Mouse (Mus musculus) neural tube, embryonic 12.5 days (tissue): ENCODE results near the gene Atp6v0a4. TPM values are rescaled to one million over a fixed set of nuclear protein-coding genes. Genes with fewer than 3 reads are reported as not detected.

Experiments used
- ATAC-seq: fragments of 200-750 bp; cut with Nextera tagmentation; 2 replicates; pipeline ENCODE4 v1.8.0; 2017; ENCODE audit warnings: low read depth, mild to moderate bottlenecking, moderate TSS enrichment, moderate library complexity; ENCODE audit not compliant: low FRiP score
- H3K27ac ChIP-seq: fragments of 300-500 bp; sonication (generic); 2 replicates; pipeline ENCODE4 v1.5.1; 2016
- H3K27me3 ChIP-seq: fragments of 300-500 bp; sonication (generic); replicated peaks from 2 replicates; pipeline ENCODE4 v1.6.1; 2016; ENCODE audit warnings: mild to moderate bottlenecking
- H3K36me3 ChIP-seq: fragments of 300-500 bp; sonication (generic); 2 replicates; pipeline ENCODE4 v1.6.1; 2016; ENCODE audit warnings: mild to moderate bottlenecking
- H3K4me1 ChIP-seq: fragments of 300-500 bp; sonication (generic); 2 replicates; pipeline ENCODE4 v1.6.1; 2016
- H3K4me2 ChIP-seq: fragments of 300-500 bp; sonication (generic); replicated peaks from 2 replicates; pipeline ENCODE4 v1.6.1; 2016; ENCODE audit warnings: mild to moderate bottlenecking
- H3K4me3 ChIP-seq: fragments of 300-500 bp; sonication (generic); 2 replicates; pipeline ENCODE4 v1.5.1; 2016
- H3K9ac ChIP-seq: fragments of 300-500 bp; sonication (generic); 2 replicates; pipeline ENCODE4 v1.6.1; 2016; ENCODE audit warnings: mild to moderate bottlenecking
- H3K9me3 ChIP-seq: fragments of 300-500 bp; sonication (generic); 2 replicates; pipeline ENCODE4 v1.6.1; 2016; ENCODE audit warnings: mild to moderate bottlenecking
- WGBS: fragments of 180-500 bp; shearing (Covaris S2); methylation state at CpG from one replicate; pipeline ENCODE4 v1.1.7; 2016; 5-methylcytosine and 5-hydroxymethylcytosine counted together
- polyA plus RNA-seq: library from polyadenylated mRNA; unstranded; fragments of >200 nt; fragmentation: Nextera tagmentation; extraction: Ambion mirVana; gene quantifications from 2 replicates; pipeline ENCODE4 v1.2.1, GENCODE M21; 2016

The Atp6v0a4 gene
- polyA plus RNA-seq, 1 experiment from 2014 or later: 0.15 TPM

DNA sequence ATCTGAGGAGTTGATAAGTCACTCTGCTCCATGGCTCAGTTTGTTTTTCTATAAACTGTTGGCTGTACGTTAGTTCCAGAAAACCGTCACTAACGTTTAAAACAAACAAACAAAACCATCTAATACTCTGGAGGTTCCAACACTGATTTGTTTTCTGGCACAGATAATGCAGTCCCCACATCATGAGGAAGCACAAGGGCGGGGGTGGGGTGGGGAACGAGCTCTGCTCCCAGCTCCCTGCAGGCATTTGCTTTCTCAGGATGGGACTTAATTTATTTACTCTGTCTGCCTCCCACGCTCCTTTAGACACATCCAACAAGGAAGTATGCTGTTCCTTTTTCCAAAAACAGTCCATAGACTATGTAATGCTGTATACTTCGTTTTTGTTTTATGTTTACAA is 101.1 kb downstream of the Atp6v0a4 start:
- no peak overlapping the region for H3K27ac ChIP-seq
- WGBS: 57% methylated on average over 7 of the region's 7 CpGs
- no peak overlapping the region for H3K4me3 ChIP-seq
- no peak overlapping the region for H3K4me2 ChIP-seq
- no peaks in the 10 kb centered on the region for H3K27me3 ChIP-seq
- H3K4me1 ChIP-seq: no peaks in the 10 kb centered on the region
- no peaks in the 10 kb centered on the region for H3K9me3 ChIP-seq
- no peak overlapping the region for H3K9ac ChIP-seq
- no peaks in the 10 kb centered on the region for H3K36me3 ChIP-seq
- no peak for ATAC-seq

DNA sequence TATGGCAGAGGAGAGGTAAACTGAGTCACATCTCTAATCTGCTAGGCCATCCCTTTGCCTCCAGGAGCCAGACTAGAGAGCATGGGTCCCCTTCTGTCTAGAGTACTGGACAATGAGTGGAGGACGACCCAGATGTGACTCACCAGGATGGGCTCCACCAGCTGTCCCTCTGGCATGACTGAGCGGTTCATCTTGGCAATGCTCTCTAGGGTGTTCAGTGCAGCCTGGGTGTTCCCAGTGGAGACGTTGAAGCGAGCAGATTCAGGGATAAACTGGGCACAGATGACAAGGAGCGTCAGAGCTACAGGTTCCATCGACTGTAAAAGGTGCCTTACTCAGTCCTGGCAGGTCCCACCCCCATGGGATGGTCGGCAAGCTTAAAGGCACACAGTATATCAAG is 103.0 kb downstream of the Atp6v0a4 start:
- no peaks in the 10 kb centered on the region for H3K27me3 ChIP-seq
- H3K4me1 ChIP-seq: no peaks in the 10 kb centered on the region
- H3K9ac ChIP-seq: no peak overlapping the region
- H3K4me2 ChIP-seq: no peak overlapping the region
- no peak for ATAC-seq
- WGBS: 87% methylated on average over 7 of the region's 7 CpGs
- H3K4me3 ChIP-seq: no peak overlapping the region
- no peaks in the 10 kb centered on the region for H3K36me3 ChIP-seq
- H3K27ac ChIP-seq: no peak overlapping the region
- no peaks in the 10 kb centered on the region for H3K9me3 ChIP-seq

DNA sequence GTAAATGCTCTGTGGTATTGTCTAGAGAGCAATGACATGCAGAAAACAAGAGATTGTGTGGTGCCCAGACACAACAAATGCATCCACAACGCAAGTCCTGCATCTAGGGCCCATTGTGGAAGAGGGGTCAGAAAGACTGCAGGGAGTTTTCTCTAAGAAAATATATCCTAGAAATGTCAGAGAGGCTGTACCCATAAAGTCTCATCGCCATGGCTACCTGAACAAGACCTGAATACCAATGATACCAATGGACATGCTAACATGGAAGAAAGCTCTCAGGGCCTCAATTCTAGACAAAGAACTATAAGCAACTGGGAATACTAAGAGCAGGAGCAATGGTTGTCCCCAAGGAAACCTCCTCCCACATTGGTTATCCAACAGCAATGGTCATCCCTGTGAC is 111.6 kb downstream of the Atp6v0a4 start:
- no peaks in the 10 kb centered on the region for H3K9me3 ChIP-seq
- no peak overlapping the region for H3K27ac ChIP-seq
- peaks cover 7% of the 10 kb centered on the region; the same call in 1 of the 2 replicates for H3K4me1 ChIP-seq
- H3K27me3 ChIP-seq: no peaks in the 10 kb centered on the region
- ATAC-seq: peak; percentile 63
- no peak overlapping the region for H3K4me2 ChIP-seq
- H3K36me3 ChIP-seq: no peaks in the 10 kb centered on the region
- H3K4me3 ChIP-seq: no peak overlapping the region
- no peak overlapping the region for H3K9ac ChIP-seq
- WGBS: 58% methylated on average over 2 of the region's 2 CpGs

DNA sequence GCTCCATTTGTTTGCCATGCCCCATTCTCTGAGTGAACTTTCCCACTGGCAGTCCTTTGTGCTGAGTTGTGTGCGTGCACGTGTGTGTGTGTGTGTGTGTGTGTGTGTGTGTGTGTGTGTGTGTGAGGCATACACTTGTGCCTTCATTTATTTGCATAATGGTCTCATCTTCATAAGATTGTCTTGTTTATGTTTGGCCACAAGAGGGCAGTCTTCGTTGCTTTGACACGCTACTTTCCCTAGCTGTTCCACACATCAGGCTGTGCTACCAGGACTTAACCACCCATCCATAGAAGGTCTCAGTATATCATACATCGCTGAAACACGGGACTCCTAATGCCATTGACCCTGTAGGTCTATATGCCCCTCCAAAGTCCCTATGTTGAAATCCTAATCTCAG is 116.9 kb downstream of the Atp6v0a4 start:
- Histone ChIP-seq H3K9ac (no peak overlapping the region), H3K4me2 (no peak overlapping the region)
- peak; percentile 58; the same call in 1 of the 2 replicates for ATAC-seq

More for the DNA sequence above, 116.9 kb downstream of the Atp6v0a4 start:
- Histone ChIP-seq H3K9me3 (no peaks in the 10 kb centered on the region), H3K27ac (no peak overlapping the region), H3K4me3 (no peak overlapping the region), H3K27me3 (no peaks in the 10 kb centered on the region), H3K36me3 (no peaks in the 10 kb centered on the region), H3K4me1 (peaks cover 3% of the 10 kb centered on the region; the same call in 1 of the 2 replicates)
- 12% methylated on average over 6 of the region's 6 CpGs for WGBS

Other genes with a start within 250 kb of the Atp6v0a4 start
- 0.66 and 0.77 TPM in 2 replicates for gene Svopl, start 77.6 kb downstream of the Atp6v0a4 start, polyA plus RNA-seq
- not detected in 2 replicates for gene Tmem213, start 15.3 kb downstream of the Atp6v0a4 start, polyA plus RNA-seq
- 12.4 and 13.3 TPM in 2 replicates for gene D630045J12Rik, start 129.4 kb upstream of the Atp6v0a4 start, polyA plus RNA-seq
- 12.9 and 14.9 TPM in 2 replicates for gene Zc3hav1l, start 174.7 kb upstream of the Atp6v0a4 start, polyA plus RNA-seq
- 1.8 and 2.0 TPM in 2 replicates for gene Zc3hav1, start 230.0 kb upstream of the Atp6v0a4 start, polyA plus RNA-seq